Mouse (Mus musculus) midbrain, embryonic 11.5 days (tissue): ENCODE results near the gene Sept4. TPM values are rescaled to one million over a fixed set of nuclear protein-coding genes. Genes with fewer than 3 reads are reported as not detected.

Experiments
- ATAC-seq: fragments of 200-750 bp; cut with Nextera tagmentation; 2 replicates; pipeline ENCODE4 v1.8.0; 2017; ENCODE audit warnings: moderate TSS enrichment, moderate library complexity; ENCODE audit not compliant: low FRiP score
- DNase-seq: peaks from one replicate; pipeline ENCODE4 v3.0.0; 2015; ENCODE audit warnings: low spot score; ENCODE audit errors: missing footprints
- H3K27ac ChIP-seq: fragments of 300-500 bp; sonication (generic); 2 replicates; pipeline ENCODE4 v1.5.1; 2014; ENCODE audit warnings: low read depth, low read length
- H3K27me3 ChIP-seq: fragments of 300-500 bp; sonication (generic); 2 replicates; pipeline ENCODE4 v1.6.1; 2014; ENCODE audit warnings: mild to moderate bottlenecking, low read length, moderate library complexity, mixed read lengths; ENCODE audit not compliant: control insufficient read depth, insufficient read depth
- H3K36me3 ChIP-seq: fragments of 300-500 bp; sonication (generic); 2 replicates; pipeline ENCODE4 v1.6.1; 2014; ENCODE audit warnings: mild to moderate bottlenecking, low read length, moderate library complexity, mixed read lengths; ENCODE audit not compliant: control insufficient read depth, insufficient read depth
- H3K4me1 ChIP-seq: fragments of 300-500 bp; sonication (generic); 2 replicates; pipeline ENCODE4 v1.6.1; 2014; ENCODE audit warnings: low read length; ENCODE audit not compliant: control insufficient read depth, insufficient read depth
- H3K4me2 ChIP-seq: fragments of 300-500 bp; sonication (generic); 2 replicates; pipeline ENCODE4 v1.6.1; 2014; ENCODE audit warnings: mild to moderate bottlenecking, moderate library complexity
- H3K4me3 ChIP-seq: fragments of 300-500 bp; sonication (generic); 2 replicates; pipeline ENCODE4 v1.5.1; 2014; ENCODE audit warnings: low read depth, low read length
- H3K9ac ChIP-seq: fragments of 300-500 bp; sonication (generic); 2 replicates; pipeline ENCODE4 v1.6.1; 2014; ENCODE audit warnings: low read length
- H3K9me3 ChIP-seq: fragments of 300-500 bp; sonication (generic); 2 replicates; pipeline ENCODE4 v1.6.1; 2016; ENCODE audit warnings: low read length; ENCODE audit not compliant: control insufficient read depth
- WGBS: fragments of 180-500 bp; shearing (Covaris S2); extraction: QIAGEN DNeasy Blood & Tissue Kit; methylation state at CpG from one replicate; pipeline ENCODE4 v1.1.7; 2014; 5-methylcytosine and 5-hydroxymethylcytosine counted together
- polyA plus RNA-seq: library from polyadenylated mRNA; unstranded; fragments of >200 nt; fragmentation: Nextera tagmentation; extraction: Ambion mirVana; gene quantifications from 2 replicates; pipeline ENCODE4 v1.2.1, GENCODE M21; 2014

The Sept4 gene
- polyA plus RNA-seq, 1 experiment from 2014 or later: 11.4 TPM

DNA sequence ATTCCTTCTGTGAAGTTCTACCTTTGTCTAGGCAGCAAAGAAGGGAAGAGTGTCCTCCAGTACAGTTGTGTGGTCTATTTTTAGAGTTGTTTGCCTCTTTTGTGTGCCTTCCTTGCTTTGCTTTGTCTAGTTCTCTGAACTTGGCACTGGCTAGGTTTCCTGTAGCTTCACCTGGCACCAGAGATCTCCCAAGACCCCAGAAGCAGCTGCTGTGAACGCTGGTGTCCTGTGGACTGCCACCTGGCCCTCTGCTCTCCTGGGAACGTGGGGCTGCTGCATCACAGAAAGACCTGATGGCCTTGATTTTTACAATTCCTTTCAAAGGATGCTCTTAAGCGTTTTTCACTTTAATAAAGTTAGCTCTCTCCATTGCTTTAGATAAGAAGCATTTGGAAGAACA lies 25.8 kb upstream of the Sept4 start:
- no peak overlapping the region for H3K4me2 ChIP-seq
- WGBS: 68% methylated on average over 3 of the region's 3 CpGs
- H3K9me3 ChIP-seq: no peaks in the 10 kb centered on the region
- H3K27ac ChIP-seq: no peak overlapping the region
- no peaks in the 10 kb centered on the region for H3K27me3 ChIP-seq
- no peak overlapping the region for H3K9ac ChIP-seq
- DNase-seq (no peak), ATAC-seq (no peak)
- H3K4me1 ChIP-seq: no peaks in the 10 kb centered on the region
- H3K4me3 ChIP-seq: no peak overlapping the region
- no peaks in the 10 kb centered on the region for H3K36me3 ChIP-seq

DNA sequence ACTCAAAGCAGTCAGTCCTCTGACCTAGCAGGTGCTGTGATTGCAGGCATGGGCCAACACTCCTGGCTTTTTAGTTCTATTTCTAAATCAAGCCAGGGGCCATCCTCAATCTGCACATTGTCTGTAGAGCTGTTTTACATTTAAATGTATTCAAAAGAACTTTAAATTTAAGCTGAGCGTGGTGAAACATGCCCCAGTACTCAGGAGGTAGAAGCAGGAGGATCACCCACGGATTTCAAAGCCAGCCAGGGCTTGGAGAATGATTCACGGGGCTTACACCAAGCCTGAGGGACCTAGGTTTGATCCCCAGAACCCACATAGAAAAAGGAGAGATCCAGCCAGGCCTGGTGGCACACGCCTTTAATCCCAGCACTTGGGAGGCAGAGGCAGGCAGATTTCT lies 15.4 kb upstream of the Sept4 start:
- 84% methylated on average over 4 of the region's 4 CpGs for WGBS
- no peak overlapping the region for H3K9ac ChIP-seq
- no peak overlapping the region for H3K4me2 ChIP-seq
- no peak for DNase-seq
- no peaks in the 10 kb centered on the region for H3K36me3 ChIP-seq
- H3K9me3 ChIP-seq: no peaks in the 10 kb centered on the region
- H3K27ac ChIP-seq: no peak overlapping the region
- no peaks in the 10 kb centered on the region for H3K4me1 ChIP-seq
- H3K27me3 ChIP-seq: no peaks in the 10 kb centered on the region
- no peak for ATAC-seq
- no peak overlapping the region for H3K4me3 ChIP-seq

DNA sequence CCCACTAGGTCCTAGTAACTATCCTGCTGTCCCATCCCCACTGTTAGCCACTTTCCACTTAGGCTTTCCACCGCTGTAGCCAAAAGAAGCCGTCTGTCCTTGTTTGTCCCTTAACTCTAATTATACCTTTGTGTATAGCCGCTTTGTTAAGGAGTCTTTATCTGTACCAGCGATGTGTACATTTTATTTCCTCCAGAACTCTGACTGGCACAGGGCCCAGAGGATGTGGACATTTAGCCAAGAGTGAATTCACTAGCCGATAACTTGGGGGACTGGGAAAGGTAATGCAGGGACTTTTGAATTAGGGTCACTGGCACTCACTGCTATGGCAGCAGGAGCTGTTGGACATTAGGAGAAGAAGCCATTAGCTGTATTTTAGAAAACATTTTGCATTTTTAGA lies 14.3 kb upstream of the Sept4 start:
- no peak overlapping the region for H3K9ac ChIP-seq
- 70% methylated on average over 5 of the region's 5 CpGs for WGBS

DNA sequence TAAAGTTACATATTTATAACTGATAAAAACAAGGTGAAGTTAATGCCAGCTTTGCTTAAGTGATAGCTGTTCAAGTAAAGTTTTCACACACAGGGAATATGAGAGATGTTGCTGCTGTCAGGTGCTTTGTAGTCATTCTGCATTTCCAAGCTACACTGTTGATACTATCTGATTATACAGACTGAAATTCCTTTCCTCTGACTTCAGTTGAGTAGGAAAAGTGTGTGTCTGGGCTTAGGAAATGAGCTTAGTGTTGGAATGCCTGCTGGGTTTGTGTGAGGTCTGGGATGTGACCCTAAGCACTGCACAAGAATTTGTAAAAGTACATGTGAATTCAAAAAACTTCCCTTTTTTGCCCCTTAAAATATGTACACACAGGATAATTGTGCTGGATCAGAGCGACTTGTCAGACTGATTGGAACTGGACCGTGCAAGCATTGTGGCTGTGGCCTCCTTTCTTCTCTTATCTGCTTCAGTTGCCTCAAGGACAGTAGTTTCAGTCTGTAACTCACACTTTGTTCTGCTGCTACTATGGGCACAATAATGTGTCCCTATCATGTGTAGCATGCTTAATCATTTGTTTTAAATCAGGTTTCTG lies 13.5 kb upstream of the Sept4 start:
- Histone ChIP-seq H3K9ac (no peak overlapping the region), H3K4me2 (no peak overlapping the region), H3K4me1 (no peaks in the 10 kb centered on the region), H3K4me3 (no peak overlapping the region), H3K9me3 (no peaks in the 10 kb centered on the region), H3K27ac (no peak overlapping the region), H3K27me3 (no peaks in the 10 kb centered on the region), H3K36me3 (no peaks in the 10 kb centered on the region)
- DNase-seq: no peak
- 44% methylated on average over 2 of the region's 2 CpGs for WGBS
- ATAC-seq: no peak

More for the DNA sequence above, 14.3 kb upstream of the Sept4 start:
- Histone ChIP-seq H3K9me3 (no peaks in the 10 kb centered on the region), H3K4me3 (no peak overlapping the region), H3K36me3 (no peaks in the 10 kb centered on the region), H3K4me1 (no peaks in the 10 kb centered on the region), H3K27ac (no peak overlapping the region), H3K27me3 (no peaks in the 10 kb centered on the region), H3K4me2 (no peak overlapping the region)
- ATAC-seq (no peak), DNase-seq (no peak)

DNA sequence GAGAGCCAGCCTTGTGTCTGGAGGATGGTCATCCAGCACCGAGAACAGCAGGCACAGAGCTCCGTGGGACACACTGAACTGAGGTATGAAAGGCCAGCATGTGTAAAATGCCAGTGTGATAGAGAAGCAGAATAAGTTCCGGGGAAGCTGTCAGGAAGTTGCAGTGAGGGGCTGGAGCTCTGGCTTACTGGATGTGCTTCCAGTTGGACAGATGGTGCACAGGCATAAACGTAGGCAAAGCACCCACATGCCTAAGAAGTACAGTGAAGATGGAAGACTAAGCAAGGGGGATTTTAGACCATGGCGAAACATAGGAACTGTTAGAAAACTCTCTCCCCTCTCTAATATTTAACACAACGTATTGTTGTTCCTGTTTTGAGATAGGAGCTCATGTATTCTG lies 7.5 kb upstream of the Sept4 start:
- Histone ChIP-seq H3K36me3 (no peaks in the 10 kb centered on the region), H3K4me2 (no peak overlapping the region), H3K9me3 (no peaks in the 10 kb centered on the region), H3K4me1 (no peaks in the 10 kb centered on the region), H3K27ac (no peak overlapping the region), H3K9ac (no peak overlapping the region), H3K27me3 (no peaks in the 10 kb centered on the region), H3K4me3 (no peak overlapping the region)
- no peak for DNase-seq
- WGBS: 87% methylated on average over 6 of the region's 6 CpGs
- ATAC-seq: no peak

DNA sequence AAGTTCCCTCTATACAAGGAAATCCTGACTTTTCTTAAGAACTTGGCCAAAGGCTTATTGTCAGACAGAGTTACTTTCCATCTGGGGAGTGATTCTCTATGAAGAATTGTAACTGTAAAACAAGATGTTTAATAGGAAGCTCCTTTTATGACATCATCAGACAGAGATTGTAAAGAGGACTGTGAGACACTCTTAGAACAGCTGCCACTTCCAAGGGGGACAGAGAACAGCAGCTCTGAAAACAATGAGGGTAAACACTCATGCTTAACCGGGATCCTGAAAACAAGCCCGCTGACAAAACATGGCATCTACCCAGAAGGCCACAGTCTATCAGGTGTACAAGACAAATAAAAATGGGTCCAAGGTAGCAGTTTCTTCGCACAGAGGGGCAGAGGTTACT lies 2.2 kb upstream of the Sept4 start, which contains the start of gene Gm11492:
Gene Gm11492, plus strand, starts transcription at position 153 of the 400 bp plus-strand sequence.
- DNase-seq (no peak), ATAC-seq (no peak)
- H3K9ac ChIP-seq: no peak within 1 kb of the TSS
- H3K4me1 ChIP-seq: no peaks in the 10 kb centered on the region
- no peak within 1 kb of the TSS for H3K4me2 ChIP-seq
- 80% methylated on average over 3 of the region's 3 CpGs for WGBS
- no peaks in the 10 kb centered on the region for H3K27me3 ChIP-seq
- no peak within 1 kb of the TSS for H3K4me3 ChIP-seq
- H3K36me3 ChIP-seq: no peaks in the 10 kb centered on the region
- H3K9me3 ChIP-seq: no peaks in the 10 kb centered on the region
- H3K27ac ChIP-seq: no peak within 1 kb of the TSS

DNA sequence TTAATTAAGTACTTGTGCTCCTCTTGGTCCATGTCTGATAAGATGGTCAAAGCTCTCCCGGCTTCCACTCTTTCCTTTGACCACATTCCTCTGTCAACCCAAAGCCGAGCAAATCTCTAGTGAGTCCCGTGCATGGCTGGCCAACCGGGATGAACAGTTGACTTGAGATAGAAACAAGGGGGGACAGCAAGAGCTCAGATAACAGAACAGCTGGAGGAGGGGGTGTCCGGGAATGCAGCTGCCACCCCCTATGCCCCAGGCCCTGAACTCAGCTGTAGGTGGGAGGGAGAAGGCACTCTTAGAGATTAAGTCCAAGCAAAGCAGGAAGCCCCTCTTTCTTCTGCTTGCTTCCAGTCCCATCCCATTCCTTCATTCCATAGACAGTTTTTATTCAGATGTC lies 2.0 kb downstream of the Sept4 start:
- no peak overlapping the region for H3K9ac ChIP-seq
- no peaks in the 10 kb centered on the region for H3K36me3 ChIP-seq
- WGBS: 50% methylated on average over 5 of the region's 5 CpGs
- ATAC-seq (no peak), DNase-seq (no peak)
- no peaks in the 10 kb centered on the region for H3K4me1 ChIP-seq
- H3K27me3 ChIP-seq: no peaks in the 10 kb centered on the region
- H3K9me3 ChIP-seq: no peaks in the 10 kb centered on the region
- H3K4me2 ChIP-seq: no peak overlapping the region
- no peak overlapping the region for H3K4me3 ChIP-seq
- no peak overlapping the region for H3K27ac ChIP-seq

DNA sequence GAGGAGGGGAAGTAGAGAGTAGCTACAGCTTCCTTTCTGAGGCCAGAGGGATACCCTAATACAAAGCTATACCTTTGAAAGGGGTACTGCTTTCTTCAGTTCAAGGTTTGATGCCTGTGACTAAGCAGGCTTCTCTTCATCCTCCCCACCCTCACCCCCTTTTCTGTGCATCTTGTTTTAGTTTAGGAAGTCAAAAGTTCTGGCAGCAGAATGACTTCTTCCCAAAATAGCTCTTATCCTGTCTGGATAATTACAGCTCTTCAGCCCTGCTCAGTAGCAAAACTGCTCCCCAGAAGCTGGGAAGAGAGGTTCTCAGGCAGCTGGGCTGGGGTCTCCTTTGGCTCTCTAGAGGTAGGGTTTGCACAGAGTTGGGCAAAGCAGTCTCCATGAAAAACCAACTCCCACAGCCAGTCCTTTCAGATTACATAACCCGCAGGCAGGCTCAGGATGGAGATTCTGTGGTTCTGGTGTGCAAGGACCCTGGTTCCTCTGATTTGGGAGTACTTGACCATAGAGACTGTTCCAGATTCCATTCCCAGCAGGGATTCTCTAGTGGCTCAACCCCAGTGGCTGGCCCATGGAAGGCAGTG lies 2.8 kb downstream of the Sept4 start:
- Histone ChIP-seq H3K36me3 (no peaks in the 10 kb centered on the region), H3K27me3 (no peaks in the 10 kb centered on the region)

DNA sequence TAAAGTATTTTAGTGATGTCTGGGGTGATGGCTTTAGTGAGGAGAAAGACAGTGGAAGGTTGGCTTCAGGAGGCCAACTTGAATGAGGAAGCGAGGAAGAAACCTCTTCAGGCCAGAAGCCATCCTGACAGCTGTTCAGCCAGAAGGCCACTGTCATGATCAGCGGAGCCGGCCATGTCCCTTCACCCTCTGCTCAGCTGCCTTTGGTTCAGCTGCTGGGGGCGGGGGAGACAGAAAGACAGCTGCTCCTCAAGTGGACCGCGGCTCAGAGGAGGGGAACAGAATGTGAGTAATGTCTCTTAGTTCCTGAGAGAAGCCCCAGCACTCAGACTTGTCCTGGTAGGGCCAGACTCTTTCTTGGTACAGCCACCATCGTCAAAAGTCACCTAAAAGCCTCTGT lies 5.0 kb downstream of the Sept4 start:
- 76% methylated on average over 7 of the region's 7 CpGs for WGBS
- H3K4me2 ChIP-seq: no peak overlapping the region
- DNase-seq: no peak
- peaks cover 10% of the 10 kb centered on the region; the same call in 1 of the 2 replicates for H3K4me1 ChIP-seq
- ATAC-seq: no peak
- H3K27ac ChIP-seq: no peak overlapping the region
- no peaks in the 10 kb centered on the region for H3K36me3 ChIP-seq
- H3K4me3 ChIP-seq: no peak overlapping the region
- H3K9me3 ChIP-seq: no peaks in the 10 kb centered on the region
- no peak overlapping the region for H3K9ac ChIP-seq
- no peaks in the 10 kb centered on the region for H3K27me3 ChIP-seq

More for the DNA sequence above, 2.8 kb downstream of the Sept4 start:
- WGBS: 86% methylated on average over 1 of the region's 1 CpGs
- no peak for DNase-seq
- H3K4me3 ChIP-seq: no peak overlapping the region
- H3K4me1 ChIP-seq: no peaks in the 10 kb centered on the region
- H3K27ac ChIP-seq: no peak overlapping the region
- H3K4me2 ChIP-seq: no peak overlapping the region
- no peaks in the 10 kb centered on the region for H3K9me3 ChIP-seq
- H3K9ac ChIP-seq: no peak overlapping the region
- ATAC-seq: no peak
